Mouse (Mus musculus) thymus, adult 2 months (tissue): Measurements from ENCODE around the gene Fkbp14. TPM values are rescaled to one million over a fixed set of nuclear protein-coding genes. Genes with fewer than 3 reads are reported as not detected.

Source experiments
- DNase-seq: peaks from one replicate; pipeline ENCODE4 v3.0.0; 2021
- H3K27ac ChIP-seq: fragments of 200-500 bp; 2 replicates; pipeline ENCODE4 v1.5.1; 2012; ENCODE audit warnings: low read length, control low read depth; ENCODE audit not compliant: control insufficient read depth, insufficient read depth
- H3K27me3 ChIP-seq: fragments of 200-500 bp; 2 replicates; pipeline ENCODE4 v1.6.1; 2012; ENCODE audit warnings: mild to moderate bottlenecking, low read length, moderate library complexity, mixed read lengths; ENCODE audit not compliant: control insufficient read depth, insufficient read depth
- H3K36me3 ChIP-seq: fragments of 200-500 bp; 2 replicates; pipeline ENCODE4 v1.6.1; 2012; ENCODE audit warnings: mild to moderate bottlenecking, low read length, moderate library complexity; ENCODE audit not compliant: control insufficient read depth, insufficient read depth
- H3K4me1 ChIP-seq: fragments of 200-500 bp; replicated peaks from 2 replicates; pipeline ENCODE4 v1.6.1; 2012; ENCODE audit warnings: low read length; ENCODE audit not compliant: control insufficient read depth, insufficient read depth
- H3K4me3 ChIP-seq: fragments of 200-500 bp; 2 replicates; pipeline ENCODE4 v1.5.1; 2012; ENCODE audit warnings: mild to moderate bottlenecking, low read length, control low read depth, moderate library complexity; ENCODE audit not compliant: control insufficient read depth, insufficient read depth
- CTCF ChIP-seq: fragments of 200-500 bp; IDR thresholded peaks from 2 replicates; pipeline ENCODE4 v1.5.1; 2012; ENCODE audit warnings: mild to moderate bottlenecking, control low read depth, low read length, moderate library complexity, borderline replicate concordance; ENCODE audit not compliant: control insufficient read depth, poor library complexity, insufficient read depth; ENCODE audit errors: extremely low read depth
- POLR2A ChIP-seq: fragments of 200-500 bp; IDR thresholded peaks from 2 replicates; pipeline ENCODE4 v1.6.1; 2012; ENCODE audit warnings: mild to moderate bottlenecking, low read length, control low read depth, moderate library complexity; ENCODE audit not compliant: control insufficient read depth, poor library complexity, insufficient read depth; ENCODE audit errors: extremely low read depth
- WGBS: fragments of 180-500 bp; shearing (Covaris S2); methylation state at CpG from one replicate; pipeline ENCODE4 v1.1.7; 2018; 5-methylcytosine and 5-hydroxymethylcytosine counted together
- polyA plus RNA-seq: library from polyadenylated mRNA; depleted of rRNA; stranded (reverse); fragments of >200 nt; gene quantifications from 2 replicates; pipeline ENCODE4 v1.2.3, GENCODE M21; 2012; rRNA removed

Gene Fkbp14
- polyA plus RNA-seq = 0.56 and 1.1 TPM in 2 replicates

DNA sequence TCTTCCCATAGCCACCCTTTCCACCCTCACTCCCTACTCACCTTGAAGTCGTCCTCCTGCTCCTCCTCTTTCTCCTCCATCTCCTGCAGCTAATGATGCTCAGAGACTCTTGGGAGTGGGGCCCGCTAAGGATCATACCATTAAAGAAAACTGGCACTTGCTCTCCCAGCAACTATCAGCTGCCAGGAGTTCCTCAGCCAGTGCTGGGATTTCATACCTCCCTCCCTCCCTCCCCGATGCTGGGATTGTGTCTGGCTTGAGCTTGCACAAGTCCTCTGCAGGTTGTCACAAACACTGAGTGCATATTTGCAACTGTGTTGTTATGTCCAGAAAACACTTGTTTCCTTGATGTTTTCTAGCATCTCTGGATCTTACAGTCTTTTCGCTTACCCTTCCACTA is at the start of gene Fkbp14:
TSS of gene Fkbp14 (minus strand) at position 101 of the 400 bp plus-strand sequence.
- no peak for DNase-seq
- H3K27me3 ChIP-seq = peaks cover 17% of the 10 kb centered on the region
- 90% methylated on average over 4 of the region's 4 CpGs for WGBS
- no peaks in the 10 kb centered on the region for H3K36me3 ChIP-seq
- no peak within 1 kb of the TSS for H3K4me3 ChIP-seq
- H3K27ac ChIP-seq = no peak within 1 kb of the TSS
- TF ChIP-seq POLR2A (no peak), CTCF (no peak)
- H3K4me1 ChIP-seq = peaks cover 3% of the 10 kb centered on the region

DNA sequence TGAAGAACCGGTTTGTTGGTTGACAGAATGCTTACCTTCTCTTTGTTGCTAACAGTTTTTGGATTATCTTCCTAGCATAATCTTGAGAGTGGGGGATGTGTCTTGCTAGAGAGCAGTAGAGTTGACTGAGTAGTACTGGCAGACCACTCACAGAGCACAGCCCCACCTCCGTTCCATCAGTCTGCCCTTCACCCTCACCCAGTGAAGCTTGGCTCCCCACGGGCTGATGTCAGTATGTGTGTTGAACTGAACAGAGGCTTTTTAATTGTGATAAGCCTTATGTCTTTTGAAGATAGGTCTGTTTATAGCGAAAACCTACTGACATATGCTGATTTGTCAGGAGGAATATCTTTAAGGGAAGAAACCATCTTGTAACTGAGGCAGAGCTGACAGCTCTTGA is 46.1 kb upstream of the Fkbp14 start:
- Histone ChIP-seq H3K27me3 (no peaks in the 10 kb centered on the region), H3K36me3 (no peaks in the 10 kb centered on the region), H3K27ac (no peak overlapping the region), H3K4me3 (no peak overlapping the region), H3K4me1 (no peaks in the 10 kb centered on the region)
- WGBS = 96% methylated on average over 4 of the region's 4 CpGs
- DNase-seq = no peak
- TF ChIP-seq CTCF (no peak), POLR2A (no peak)

DNA sequence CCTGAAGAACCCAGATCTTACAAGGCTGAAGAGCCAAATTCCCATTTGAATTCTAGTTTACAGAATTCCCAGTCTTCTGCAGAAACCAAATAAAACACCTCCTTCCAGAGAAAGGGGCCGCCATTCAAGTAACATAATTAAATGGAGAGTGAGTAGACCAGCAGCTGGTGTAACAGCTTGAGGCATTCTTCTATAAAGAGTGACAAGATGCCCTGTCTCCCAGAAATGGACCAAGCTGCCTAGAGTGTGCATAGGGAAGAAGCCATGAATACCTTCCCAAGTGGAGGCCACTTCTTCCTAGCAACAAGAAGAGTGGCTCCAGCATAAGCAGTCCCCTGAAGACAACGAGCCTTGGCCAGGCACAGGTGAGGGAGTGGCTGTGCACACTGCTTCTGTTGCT is 44.8 kb upstream of the Fkbp14 start:
- no peak for DNase-seq
- H3K36me3 ChIP-seq = no peaks in the 10 kb centered on the region
- no peak for TF ChIP-seq POLR2A
- TF ChIP-seq CTCF = no peak
- H3K4me1 ChIP-seq = no peaks in the 10 kb centered on the region
- no peaks in the 10 kb centered on the region for H3K27me3 ChIP-seq
- WGBS = 96% methylated on average over 2 of the region's 2 CpGs
- no peak overlapping the region for H3K27ac ChIP-seq
- no peak overlapping the region for H3K4me3 ChIP-seq

DNA sequence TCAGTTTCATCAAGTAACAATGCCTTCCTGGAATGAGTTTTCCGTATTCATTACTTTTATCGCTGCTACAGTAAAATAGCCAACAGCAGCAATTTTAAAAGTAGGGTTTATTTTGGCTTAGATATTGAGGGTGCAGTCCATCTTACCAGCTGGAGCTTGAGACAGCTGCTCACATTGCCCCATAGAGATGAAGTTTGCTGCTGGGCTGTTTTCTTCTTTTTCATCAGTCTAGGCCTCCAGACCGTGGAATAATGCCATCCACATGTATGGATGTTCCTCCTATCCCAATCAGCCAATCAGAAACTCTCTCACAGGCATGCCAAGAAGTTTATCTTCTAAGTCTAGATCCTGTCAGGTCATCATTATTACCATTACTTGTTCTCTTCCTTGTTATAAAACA is 42.8 kb upstream of the Fkbp14 start:
- H3K27me3 ChIP-seq = no peaks in the 10 kb centered on the region
- no peak overlapping the region for H3K27ac ChIP-seq
- no peaks in the 10 kb centered on the region for H3K4me1 ChIP-seq
- no peak overlapping the region for H3K4me3 ChIP-seq
- no peaks in the 10 kb centered on the region for H3K36me3 ChIP-seq
- WGBS = 93% methylated on average over 3 of the region's 3 CpGs
- TF ChIP-seq POLR2A = no peak
- no peak for TF ChIP-seq CTCF
- DNase-seq = no peak

DNA sequence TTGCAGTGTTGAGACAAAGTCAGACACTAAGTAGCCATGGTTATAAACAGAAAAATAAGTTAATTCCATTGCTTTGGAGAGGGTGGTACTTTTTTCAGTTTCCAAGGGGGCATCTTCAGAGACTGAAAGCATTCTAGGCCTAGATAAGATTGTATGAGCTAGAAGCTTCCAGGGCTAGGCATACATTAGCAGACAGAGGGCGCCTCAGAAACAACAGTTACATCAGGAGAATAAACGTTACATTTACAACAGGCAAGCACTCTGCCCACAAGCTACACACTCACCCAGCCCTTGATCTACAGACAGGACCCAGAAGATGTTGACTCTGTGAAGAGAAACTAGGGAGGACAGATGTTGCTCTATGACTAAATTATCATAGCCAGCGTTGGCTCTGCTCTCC is 34.4 kb upstream of the Fkbp14 start:
- TF ChIP-seq CTCF (no peak), POLR2A (no peak)
- Histone ChIP-seq H3K27me3 (no peaks in the 10 kb centered on the region), H3K4me3 (no peak overlapping the region), H3K4me1 (no peaks in the 10 kb centered on the region), H3K27ac (no peak overlapping the region), H3K36me3 (no peaks in the 10 kb centered on the region)
- peak; percentile 41 for DNase-seq
- 55% methylated on average over 3 of the region's 3 CpGs for WGBS

DNA sequence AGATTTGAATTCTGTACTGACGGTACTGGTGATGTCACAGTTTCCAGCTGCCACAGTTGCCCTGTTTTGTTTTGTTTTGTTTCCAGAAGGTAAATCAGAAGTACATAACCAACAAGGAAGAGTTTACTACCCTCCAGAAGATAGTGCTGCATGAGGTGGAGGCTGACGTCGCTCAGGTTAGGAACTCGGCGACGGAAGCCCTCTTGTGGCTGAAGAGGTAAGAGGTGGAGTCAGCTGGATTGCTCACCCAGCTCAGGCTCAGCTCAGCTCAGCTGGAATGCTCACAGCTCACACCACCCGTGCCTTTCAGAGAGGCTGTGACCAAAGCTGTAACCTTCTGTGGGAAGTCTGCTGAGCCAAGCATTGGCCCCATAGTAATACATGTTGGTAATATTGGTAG is 32.6 kb upstream of the Fkbp14 start:
- H3K4me3 ChIP-seq = no peak overlapping the region
- H3K4me1 ChIP-seq = no peaks in the 10 kb centered on the region
- no peak overlapping the region for H3K27ac ChIP-seq
- no peaks in the 10 kb centered on the region for H3K36me3 ChIP-seq
- H3K27me3 ChIP-seq = no peaks in the 10 kb centered on the region
- peak; percentile 23 for DNase-seq
- TF ChIP-seq POLR2A (no peak), CTCF (peak; percentile 56; the same call in 1 of the 2 replicates)
- 42% methylated on average over 7 of the region's 7 CpGs for WGBS

DNA sequence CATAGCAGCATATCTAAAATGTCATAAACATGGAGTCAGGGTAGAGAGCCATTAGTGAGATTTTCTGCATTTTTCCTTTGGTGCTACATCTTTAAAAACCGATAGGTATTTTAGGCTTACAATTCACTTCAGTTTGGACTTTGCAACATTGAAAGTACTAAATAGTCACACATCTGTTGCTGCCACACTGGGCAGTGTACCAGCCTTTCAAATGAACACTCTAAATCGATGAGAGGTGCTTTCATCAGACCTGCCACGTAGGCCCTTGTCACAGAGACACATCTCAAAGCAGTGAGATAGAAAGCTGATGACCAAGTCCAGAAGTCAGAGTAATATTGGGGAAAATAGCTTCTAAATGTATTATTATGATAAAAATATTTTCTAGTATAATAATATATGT is 31.3 kb upstream of the Fkbp14 start:
- Histone ChIP-seq H3K27me3 (no peaks in the 10 kb centered on the region), H3K4me1 (no peaks in the 10 kb centered on the region), H3K27ac (no peak overlapping the region), H3K4me3 (no peak overlapping the region), H3K36me3 (no peaks in the 10 kb centered on the region)
- WGBS = 95% methylated on average over 3 of the region's 3 CpGs
- no peak for TF ChIP-seq CTCF
- no peak for TF ChIP-seq POLR2A
- DNase-seq = no peak
